Mouse (Mus musculus): ENCODE data around the gene 1700012B09Rik.

The 1700012B09Rik gene

GRCm38 (mm10) chr9:14770803-14771471, at the start of gene 1700012B09Rik:
Gene 1700012B09Rik, minus strand, starts transcription at chr9:14771030.
- no peak for DNase-seq (ENCODE audit: low read depth, low spot score)

GRCm38 (mm10) chr9:14810111-14810510, 39.3 kb upstream of the 1700012B09Rik start:
- DNase-seq (ENCODE audit: low read depth, low spot score) = no peak

- DNase-seq (ENCODE audit: low read depth, low spot score) = no peak
These were observed 36.0 kb upstream of the 1700012B09Rik start for GRCm38 (mm10) chr9:14806786-14807185.

- DNase-seq (ENCODE audit: low read depth, low spot score) = no peak
These were observed 34.9 kb upstream of the 1700012B09Rik start for GRCm38 (mm10) chr9:14805714-14806113.

- DNase-seq (ENCODE audit: low read depth, low spot score) = no peak
These were observed 16.5 kb upstream of the 1700012B09Rik start for GRCm38 (mm10) chr9:14787356-14787755.

GRCm38 (mm10) chr9:14784039-14785002, 13.5 kb upstream of the 1700012B09Rik start, which contains the start of the genes Mre11a and Ankrd49:
Gene Mre11a, plus strand, starts transcription at chr9:14784654.
Gene Ankrd49, minus strand, starts transcription at chr9:14784856.
- peak; percentile 98 for DNase-seq (ENCODE audit: low read depth, low spot score)

GRCm38 (mm10) chr9:14778341-14778740, 7.5 kb upstream of the 1700012B09Rik start:
- DNase-seq (ENCODE audit: low read depth, low spot score) = no peak

- DNase-seq (ENCODE audit: low read depth, low spot score) = no peak
These were observed 3.0 kb upstream of the 1700012B09Rik start for GRCm38 (mm10) chr9:14773813-14774212.

- DNase-seq (ENCODE audit: low read depth, low spot score) = no peak
These were observed 1.2 kb upstream of the 1700012B09Rik start for GRCm38 (mm10) chr9:14772074-14772473.

- DNase-seq (ENCODE audit: low read depth, low spot score) = no peak
These were observed 1.0 kb downstream of the 1700012B09Rik start for GRCm38 (mm10) chr9:14769811-14770210.

- peak; percentile 61 for DNase-seq (ENCODE audit: low read depth, low spot score)
These were observed 6.1 kb downstream of the 1700012B09Rik start for GRCm38 (mm10) chr9:14764765-14765164.

- DNase-seq (ENCODE audit: low read depth, low spot score) = no peak
These were observed 11.6 kb downstream of the 1700012B09Rik start for GRCm38 (mm10) chr9:14759261-14759660.

- DNase-seq (ENCODE audit: low read depth, low spot score) = no peak
These were observed 12.2 kb downstream of the 1700012B09Rik start for GRCm38 (mm10) chr9:14758590-14758989.

GRCm38 (mm10) chr9:14754469-14754868, 16.4 kb downstream of the 1700012B09Rik start:
- DNase-seq (ENCODE audit: low read depth, low spot score) = no peak

GRCm38 (mm10) chr9:14753947-14754346, 16.9 kb downstream of the 1700012B09Rik start:
- DNase-seq (ENCODE audit: low read depth, low spot score) = no peak

GRCm38 (mm10) chr9:14752001-14752522, 18.8 kb downstream of the 1700012B09Rik start, which contains the start of gene Fut4:
Gene Fut4, minus strand, starts transcription at chr9:14752393.
- peak; percentile 56 for DNase-seq (ENCODE audit: low read depth, low spot score)

GRCm38 (mm10) chr9:14751503-14752000, 19.3 kb downstream of the 1700012B09Rik start:
- no peak for DNase-seq (ENCODE audit: low read depth, low spot score)

- DNase-seq (ENCODE audit: low read depth, low spot score) = no peak
These were observed 19.8 kb downstream of the 1700012B09Rik start for GRCm38 (mm10) chr9:14750901-14751502.

GRCm38 (mm10) chr9:14740151-14740924, 30.5 kb downstream of the 1700012B09Rik start, which contains the start of gene Piwil4:
Gene Piwil4, minus strand, starts transcription at chr9:14740733.
- no peak for DNase-seq (ENCODE audit: low read depth, low spot score)

GRCm38 (mm10) chr9:14739498-14740150, 31.2 kb downstream of the 1700012B09Rik start:
- DNase-seq (ENCODE audit: low read depth, low spot score) = no peak
